Mouse (Mus musculus) embryonic facial prominence, embryonic 12.5 days (tissue): ENCODE measurements at regions not wholly inside any gene's neighbourhood (a gene's known extent, or its start where the extent isn't known, plus 50 kb on each side); places are given as distances from the start of the nearest gene placed in this dataset.

ENCODE experiments used
- ATAC-seq: fragments of 200-750 bp; cut with Nextera tagmentation; 2 replicates; pipeline ENCODE4 v1.8.0; 2017; ENCODE audit not compliant: insufficient number of reproducible peaks, insufficient read depth, low FRiP score, low TSS enrichment
- H3K27ac ChIP-seq: fragments of 300-500 bp; sonication (generic); 2 replicates; pipeline ENCODE4 v1.5.1; 2016; ENCODE audit warnings: mild to moderate bottlenecking
- H3K27me3 ChIP-seq: fragments of 300-500 bp; sonication (generic); 2 replicates; pipeline ENCODE4 v1.6.1; 2016; ENCODE audit warnings: mild to moderate bottlenecking, moderate library complexity
- H3K36me3 ChIP-seq: fragments of 300-500 bp; sonication (generic); 2 replicates; pipeline ENCODE4 v1.6.1; 2016; ENCODE audit warnings: mild to moderate bottlenecking
- H3K4me1 ChIP-seq: fragments of 300-500 bp; sonication (generic); 2 replicates; pipeline ENCODE4 v1.6.1; 2016
- H3K4me2 ChIP-seq: fragments of 300-500 bp; sonication (generic); replicated peaks from 2 replicates; pipeline ENCODE4 v1.6.1; 2016; ENCODE audit warnings: mild to moderate bottlenecking, moderate library complexity
- H3K4me3 ChIP-seq: fragments of 300-500 bp; sonication (generic); 2 replicates; pipeline ENCODE4 v1.5.1; 2016; ENCODE audit warnings: mild to moderate bottlenecking
- H3K9ac ChIP-seq: fragments of 300-500 bp; sonication (generic); 2 replicates; pipeline ENCODE4 v1.6.1; 2016; ENCODE audit warnings: mild to moderate bottlenecking, moderate library complexity
- H3K9me3 ChIP-seq: fragments of 300-500 bp; sonication (generic); 2 replicates; pipeline ENCODE4 v1.6.1; 2016; ENCODE audit warnings: mild to moderate bottlenecking, moderate library complexity
- WGBS: fragments of 180-500 bp; shearing (Covaris S2); methylation state at CpG from one replicate; pipeline ENCODE4 v1.1.7; 2016; 5-methylcytosine and 5-hydroxymethylcytosine counted together

DNA sequence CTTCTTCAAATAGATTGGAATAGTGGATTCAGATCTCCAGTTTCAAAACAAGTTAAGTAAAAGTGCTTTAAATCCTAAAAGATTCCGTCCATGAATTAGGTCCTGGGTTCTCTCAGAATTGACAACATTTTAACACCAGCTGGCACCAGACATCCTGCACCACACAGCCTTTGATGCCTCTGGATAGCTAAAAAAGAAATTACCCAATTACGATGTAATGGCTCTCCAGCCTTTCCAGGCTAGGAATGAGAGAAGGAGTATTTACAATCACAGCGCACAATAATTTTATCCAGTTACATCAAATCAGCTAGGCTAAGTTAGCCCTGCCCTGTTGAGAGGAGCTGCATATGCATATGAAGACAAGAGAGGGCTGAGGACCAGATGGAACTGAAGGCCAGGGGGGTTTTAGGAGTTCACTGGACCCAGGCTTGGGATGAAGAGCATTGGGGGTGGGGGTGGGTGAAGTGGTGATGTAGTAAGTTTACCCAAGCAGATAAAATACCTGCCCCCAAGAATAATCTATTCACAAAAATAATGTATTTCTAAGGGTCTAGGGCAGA, 455.8 kb upstream of the Tle4 start:
- Histone ChIP-seq H3K9ac (no peak overlapping the region), H3K27ac (no peak overlapping the region), H3K36me3 (no peaks in the 10 kb centered on the region), H3K4me2 (no peak overlapping the region), H3K4me1 (peaks cover 10% of the 10 kb centered on the region), H3K9me3 (no peaks in the 10 kb centered on the region), H3K27me3 (no peaks in the 10 kb centered on the region; the same call in 1 of the 2 replicates), H3K4me3 (no peak overlapping the region)
- no peak for ATAC-seq
- whole genome bisulfite sequencing: 39% methylated on average over 3 of the region's 3 CpGs

DNA sequence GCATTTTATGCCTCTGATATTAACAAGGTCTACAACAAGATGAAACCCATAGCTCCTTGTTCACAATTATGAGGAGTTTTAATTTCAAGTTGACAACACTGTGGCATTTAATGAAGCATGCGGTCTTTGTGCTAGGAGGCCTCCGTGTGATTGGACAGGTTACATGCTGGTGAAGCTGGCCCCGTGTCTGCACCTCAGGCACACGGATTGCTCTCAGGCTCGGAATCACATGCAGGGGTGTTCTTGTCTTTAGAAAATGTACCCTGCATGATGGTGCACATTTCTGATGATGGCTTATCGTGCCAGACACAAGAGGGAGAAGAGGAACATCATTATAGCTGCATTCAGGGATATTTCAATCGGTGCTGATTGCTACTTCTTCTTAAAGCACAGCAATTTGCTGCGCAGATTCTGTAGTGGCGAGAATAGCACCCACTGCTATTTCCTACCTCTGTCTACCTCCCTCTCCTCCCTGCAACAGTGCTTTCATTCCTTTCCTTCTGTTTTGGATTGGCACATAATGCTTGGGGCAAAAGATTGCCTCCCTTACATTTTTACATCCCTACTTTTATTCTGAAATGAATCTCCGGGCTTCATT, 454.9 kb upstream of the Tle4 start:
- Histone ChIP-seq H3K4me3 (no peak overlapping the region), H3K4me2 (no peak overlapping the region), H3K27me3 (no peaks in the 10 kb centered on the region; the same call in 1 of the 2 replicates), H3K36me3 (no peaks in the 10 kb centered on the region), H3K27ac (no peak overlapping the region), H3K9me3 (no peaks in the 10 kb centered on the region), H3K4me1 (peaks cover 10% of the 10 kb centered on the region), H3K9ac (no peak overlapping the region)
- ATAC-seq: no peak
- 70% methylated on average over 10 of the region's 10 CpGs for WGBS

DNA sequence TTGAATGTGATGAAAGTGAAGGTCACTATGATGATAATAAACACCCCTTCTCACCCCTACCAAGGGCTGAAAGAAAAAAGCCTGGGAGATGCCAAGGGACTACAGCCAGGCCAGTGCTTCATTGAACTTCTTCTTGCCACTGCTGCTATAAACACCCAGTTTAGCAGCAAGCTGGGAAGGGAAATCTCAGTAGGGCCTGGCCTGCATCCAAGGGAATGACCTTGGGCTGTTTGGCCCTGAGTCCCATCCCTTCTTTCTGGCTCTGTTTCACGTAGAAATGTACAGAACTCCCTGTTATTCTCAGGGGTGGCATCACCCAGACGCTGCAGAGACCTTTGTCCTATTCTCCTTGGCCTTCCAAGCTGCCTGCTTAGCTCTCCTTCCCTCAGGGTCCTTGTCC, 450.0 kb upstream of the Tle4 start:
- Histone ChIP-seq H3K9me3 (no peaks in the 10 kb centered on the region), H3K36me3 (no peaks in the 10 kb centered on the region), H3K4me2 (no peak overlapping the region), H3K4me3 (no peak overlapping the region), H3K4me1 (peaks cover 2% of the 10 kb centered on the region; the same call in 1 of the 2 replicates), H3K27me3 (no peaks in the 10 kb centered on the region), H3K27ac (no peak overlapping the region), H3K9ac (no peak overlapping the region)
- no peak for ATAC-seq
- WGBS: 69% methylated on average over 2 of the region's 2 CpGs

DNA sequence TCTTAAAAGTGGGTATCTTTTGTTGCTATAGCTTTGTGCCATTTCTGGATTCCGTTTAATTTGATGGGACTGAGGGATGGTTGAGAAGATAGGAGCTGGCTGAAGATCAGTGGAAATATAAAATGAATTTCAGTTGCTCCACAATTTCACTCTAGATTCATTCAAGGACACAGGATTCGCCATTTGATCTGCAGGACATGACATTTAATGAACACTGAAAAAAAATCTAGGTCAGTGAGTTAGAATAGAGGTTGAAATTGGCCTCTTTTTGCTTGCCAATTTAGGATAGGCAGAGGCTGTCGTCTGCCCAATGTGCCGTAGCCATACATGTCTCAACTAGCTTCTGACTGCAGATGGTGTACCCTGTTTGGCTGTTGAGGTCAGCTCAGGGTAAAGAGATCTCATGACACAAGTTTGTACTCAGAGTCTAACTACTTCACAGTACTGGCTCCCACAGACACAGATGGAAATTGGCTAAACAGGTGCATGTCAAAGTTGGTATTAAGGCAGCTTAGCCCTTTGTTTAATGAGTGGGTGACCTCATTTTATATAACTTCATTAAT, 449.5 kb upstream of the Tle4 start:
- H3K27ac ChIP-seq: no peak overlapping the region
- no peak overlapping the region for H3K9ac ChIP-seq
- no peaks in the 10 kb centered on the region for H3K9me3 ChIP-seq
- H3K27me3 ChIP-seq: no peaks in the 10 kb centered on the region
- ATAC-seq: 0 out of 2 replicates have a peak, but pooled peaks have one; percentile 15
- H3K4me3 ChIP-seq: no peak overlapping the region
- WGBS: 85% methylated on average over 4 of the region's 4 CpGs
- H3K4me2 ChIP-seq: no peak overlapping the region
- no peaks in the 10 kb centered on the region for H3K4me1 ChIP-seq
- H3K36me3 ChIP-seq: no peaks in the 10 kb centered on the region

DNA sequence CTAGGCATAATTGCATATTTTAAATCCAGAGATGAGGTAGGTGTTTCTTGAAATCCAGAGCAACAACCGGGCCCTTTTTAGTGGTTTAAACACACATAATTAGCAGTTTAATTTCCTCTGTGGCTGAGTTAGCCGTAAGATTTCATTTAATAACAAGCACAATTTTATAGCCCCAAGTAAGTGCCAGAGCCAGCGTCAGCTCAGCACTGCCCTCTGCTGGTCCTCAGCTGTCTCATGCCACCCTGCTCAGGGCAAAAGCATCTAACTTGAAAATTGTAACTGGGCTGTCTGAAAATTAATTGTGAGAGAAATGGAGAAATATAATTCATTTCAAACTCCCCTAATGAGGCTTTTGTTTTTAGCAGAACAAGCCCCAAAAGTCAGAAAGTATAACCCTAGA, 437.7 kb upstream of the Tle4 start:
- Histone ChIP-seq H3K36me3 (no peaks in the 10 kb centered on the region), H3K27me3 (no peaks in the 10 kb centered on the region), H3K9ac (no peak overlapping the region), H3K4me1 (peaks cover 4% of the 10 kb centered on the region; the same call in 1 of the 2 replicates), H3K4me2 (no peak overlapping the region), H3K9me3 (no peaks in the 10 kb centered on the region), H3K4me3 (no peak overlapping the region), H3K27ac (no peak overlapping the region)
- ATAC-seq: no peak
- 5% methylated on average over 3 of the region's 3 CpGs for WGBS

DNA sequence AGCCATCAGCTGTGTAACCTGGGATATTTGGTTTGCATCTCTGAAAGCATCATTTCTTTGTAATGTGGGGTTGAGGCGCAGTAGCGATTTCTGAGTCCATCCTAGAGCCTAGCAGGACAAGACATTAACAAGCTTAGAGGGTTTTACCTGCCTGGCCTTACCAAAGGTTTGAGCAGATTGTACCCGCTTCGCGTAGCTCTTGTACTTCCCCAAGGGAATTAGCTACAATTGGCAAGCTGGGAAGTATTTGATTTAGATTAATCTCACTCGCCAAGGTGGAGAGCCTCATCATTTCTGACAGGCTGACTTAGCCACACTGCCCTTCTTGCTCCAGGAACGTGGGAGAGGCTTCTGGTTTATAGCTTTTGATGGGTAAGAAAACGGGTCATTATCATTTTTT, 436.1 kb upstream of the Tle4 start:
- Histone ChIP-seq H3K27ac (no peak overlapping the region), H3K27me3 (no peaks in the 10 kb centered on the region), H3K9ac (no peak overlapping the region), H3K4me1 (peaks cover 4% of the 10 kb centered on the region; the same call in 1 of the 2 replicates), H3K4me3 (no peak overlapping the region), H3K36me3 (no peaks in the 10 kb centered on the region), H3K4me2 (no peak overlapping the region), H3K9me3 (no peaks in the 10 kb centered on the region)
- 51% methylated on average over 8 of the region's 8 CpGs for WGBS
- no peak for ATAC-seq

DNA sequence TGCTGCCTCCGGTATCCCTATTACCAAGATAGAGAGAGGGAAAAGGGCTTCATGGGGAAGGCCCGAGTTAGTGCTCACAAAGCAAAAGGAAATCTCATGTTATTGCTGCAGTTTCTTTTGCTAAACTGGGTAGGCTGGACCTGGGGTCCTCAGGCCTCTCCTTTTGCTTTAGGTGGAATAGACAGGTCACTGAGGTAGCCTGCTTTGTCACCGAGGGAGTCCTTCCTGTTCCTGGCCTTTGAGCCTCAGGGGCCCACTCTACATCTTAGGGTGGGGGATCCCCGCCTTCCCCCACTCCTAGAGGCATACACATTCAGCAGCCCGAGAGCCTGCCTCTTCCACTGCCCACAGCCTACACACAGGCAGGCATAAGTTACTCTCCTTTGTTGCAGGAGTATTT, 435.5 kb upstream of the Tle4 start:
- 56% methylated on average over 5 of the region's 5 CpGs for WGBS
- peaks cover 4% of the 10 kb centered on the region; the same call in 1 of the 2 replicates for H3K4me1 ChIP-seq
- no peaks in the 10 kb centered on the region for H3K27me3 ChIP-seq
- H3K9ac ChIP-seq: no peak overlapping the region
- H3K36me3 ChIP-seq: no peaks in the 10 kb centered on the region
- no peak overlapping the region for H3K4me3 ChIP-seq
- ATAC-seq: no peak
- no peaks in the 10 kb centered on the region for H3K9me3 ChIP-seq
- H3K4me2 ChIP-seq: no peak overlapping the region
- no peak overlapping the region for H3K27ac ChIP-seq

DNA sequence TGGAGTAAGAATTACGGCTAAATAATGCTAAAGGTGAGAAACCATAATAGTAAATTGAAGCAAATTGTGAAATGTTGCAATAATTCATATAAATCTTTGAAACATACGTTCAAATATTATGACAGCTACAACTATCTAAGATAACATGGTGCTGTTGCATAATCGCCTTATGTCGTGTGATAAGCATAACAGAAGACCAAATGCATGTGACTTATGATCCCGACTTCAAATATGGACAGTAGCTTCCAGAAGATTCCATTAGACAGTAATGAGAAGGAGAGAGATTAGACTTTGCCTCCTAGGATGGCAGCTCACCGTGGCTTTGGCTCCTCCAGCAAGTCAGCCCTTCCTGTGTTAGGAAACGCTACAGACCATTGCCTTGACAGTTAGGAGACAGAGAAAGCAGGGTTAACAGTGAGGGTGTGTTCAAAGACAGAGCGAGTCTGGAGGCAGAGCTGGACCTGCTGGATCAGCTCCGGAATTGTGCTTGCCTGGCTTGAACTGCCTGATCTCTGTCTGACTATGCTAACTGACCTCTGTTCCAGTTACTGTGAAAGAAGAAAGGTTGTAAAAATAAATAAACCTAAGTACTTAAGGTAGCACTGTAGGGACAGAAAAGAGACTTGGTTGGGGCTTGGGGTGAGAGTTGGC, 434.6 kb upstream of the Tle4 start:
- Histone ChIP-seq H3K9ac (no peak overlapping the region), H3K36me3 (no peaks in the 10 kb centered on the region), H3K4me3 (no peak overlapping the region), H3K4me2 (no peak overlapping the region), H3K4me1 (peaks cover 4% of the 10 kb centered on the region; the same call in 1 of the 2 replicates), H3K27me3 (no peaks in the 10 kb centered on the region), H3K27ac (no peak overlapping the region), H3K9me3 (no peaks in the 10 kb centered on the region)
- 83% methylated on average over 9 of the region's 9 CpGs for WGBS
- ATAC-seq: no peak

DNA sequence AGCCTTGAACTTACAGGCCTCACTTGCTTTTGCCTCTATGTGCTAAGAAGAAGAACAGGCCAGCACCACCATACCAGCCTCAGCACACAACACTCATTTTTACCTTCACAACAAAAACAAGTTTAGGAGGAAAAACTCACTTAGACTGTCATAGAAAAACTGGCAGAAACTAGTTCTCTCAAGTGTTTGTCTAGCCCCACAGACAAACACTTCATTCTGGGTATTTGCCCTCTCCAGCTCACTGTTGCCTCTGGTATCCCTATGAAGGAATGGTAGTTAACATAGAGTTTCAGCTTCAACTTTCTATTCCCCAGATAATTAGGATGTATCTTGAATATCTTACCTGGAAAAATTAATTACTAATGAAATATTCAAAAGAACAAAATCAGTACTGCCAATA, 433.6 kb upstream of the Tle4 start:
- Histone ChIP-seq H3K4me3 (no peak overlapping the region), H3K4me1 (peaks cover 4% of the 10 kb centered on the region; the same call in 1 of the 2 replicates), H3K9ac (no peak overlapping the region), H3K27ac (no peak overlapping the region), H3K4me2 (no peak overlapping the region), H3K36me3 (no peaks in the 10 kb centered on the region), H3K27me3 (no peaks in the 10 kb centered on the region), H3K9me3 (no peaks in the 10 kb centered on the region)
- ATAC-seq: no peak

DNA sequence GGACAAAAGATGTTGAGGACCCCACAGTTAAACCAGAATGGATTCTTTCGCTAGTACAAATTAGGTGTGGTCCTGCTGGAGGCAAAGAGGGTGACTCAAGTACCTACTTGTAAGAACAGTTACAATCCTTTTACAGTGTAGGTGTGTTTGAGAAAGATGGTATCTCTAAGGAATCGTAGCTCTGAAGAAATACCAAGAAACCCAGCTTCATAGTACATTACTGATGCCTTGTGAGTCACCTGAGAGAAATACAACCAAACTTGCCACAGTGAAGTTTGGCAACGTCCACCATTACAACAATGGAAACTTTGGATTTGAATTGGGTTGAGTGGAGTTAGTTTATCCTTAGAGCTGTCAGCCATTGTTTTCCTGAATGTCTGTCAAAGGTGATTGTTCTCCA, 405.7 kb upstream of the Tle4 start:
- H3K4me3 ChIP-seq: no peak overlapping the region
- H3K9me3 ChIP-seq: no peaks in the 10 kb centered on the region
- no peaks in the 10 kb centered on the region for H3K36me3 ChIP-seq
- H3K4me2 ChIP-seq: no peak overlapping the region
- WGBS: 79% methylated on average over 3 of the region's 3 CpGs
- no peak overlapping the region for H3K9ac ChIP-seq
- ATAC-seq: no peak
- no peak overlapping the region for H3K27ac ChIP-seq
- H3K27me3 ChIP-seq: no peaks in the 10 kb centered on the region
- no peaks in the 10 kb centered on the region for H3K4me1 ChIP-seq

DNA sequence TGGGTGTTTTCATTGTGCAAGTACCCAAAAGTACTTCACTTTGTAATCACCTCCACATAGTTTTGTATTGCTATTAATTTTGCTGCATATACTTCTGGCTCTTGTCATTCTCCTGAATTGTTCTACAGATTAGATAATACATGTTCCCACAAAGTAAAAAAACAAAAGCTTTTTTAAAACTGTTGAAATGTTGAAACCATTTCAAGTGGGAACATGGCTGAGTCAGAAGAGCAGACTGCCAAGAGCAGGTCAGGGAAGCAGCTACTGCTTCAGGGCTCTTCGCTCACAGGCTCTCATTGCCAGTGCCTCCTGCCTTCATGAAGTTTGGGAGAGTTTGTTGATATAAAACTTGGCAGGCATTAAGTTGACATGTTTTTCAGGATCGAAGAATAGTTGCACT, 395.5 kb upstream of the Tle4 start:
- H3K4me2 ChIP-seq: no peak overlapping the region
- no peaks in the 10 kb centered on the region for H3K36me3 ChIP-seq
- WGBS: 91% methylated on average over 2 of the region's 2 CpGs
- no peak for ATAC-seq
- no peak overlapping the region for H3K27ac ChIP-seq
- H3K4me3 ChIP-seq: no peak overlapping the region
- no peaks in the 10 kb centered on the region for H3K9me3 ChIP-seq
- no peaks in the 10 kb centered on the region for H3K27me3 ChIP-seq
- H3K9ac ChIP-seq: no peak overlapping the region
- H3K4me1 ChIP-seq: no peaks in the 10 kb centered on the region

DNA sequence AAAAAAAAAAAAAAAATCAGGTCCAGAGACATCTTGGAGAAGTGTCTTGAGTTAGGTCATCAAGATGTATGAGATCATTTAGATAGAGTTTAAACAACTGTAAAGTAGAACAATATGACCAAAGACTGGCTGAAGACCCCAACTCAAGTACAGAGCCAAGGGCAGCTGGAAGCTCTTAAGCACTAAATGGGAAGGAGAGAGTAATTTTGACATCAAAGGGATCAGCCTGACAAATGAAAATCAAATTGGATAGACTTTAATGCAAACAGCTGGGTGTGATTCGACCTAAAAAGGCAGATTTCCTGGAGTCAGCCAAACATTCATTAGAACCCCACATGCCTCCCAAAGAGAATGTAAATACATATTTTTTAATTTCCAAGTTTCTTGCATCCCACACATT, 372.3 kb upstream of the Tle4 start:
- WGBS: 14% methylated on average over 1 of the region's 1 CpGs
- Histone ChIP-seq H3K27me3 (no peaks in the 10 kb centered on the region), H3K9ac (no peak overlapping the region), H3K27ac (no peak overlapping the region), H3K9me3 (no peaks in the 10 kb centered on the region), H3K4me2 (no peak overlapping the region), H3K36me3 (no peaks in the 10 kb centered on the region), H3K4me3 (no peak overlapping the region), H3K4me1 (no peaks in the 10 kb centered on the region)
- 0 out of 2 replicates have a peak, but pooled peaks have one; percentile 56 for ATAC-seq
